ENCODE assay signal across 22 mouse cellular contexts in the genomic region with DNA sequence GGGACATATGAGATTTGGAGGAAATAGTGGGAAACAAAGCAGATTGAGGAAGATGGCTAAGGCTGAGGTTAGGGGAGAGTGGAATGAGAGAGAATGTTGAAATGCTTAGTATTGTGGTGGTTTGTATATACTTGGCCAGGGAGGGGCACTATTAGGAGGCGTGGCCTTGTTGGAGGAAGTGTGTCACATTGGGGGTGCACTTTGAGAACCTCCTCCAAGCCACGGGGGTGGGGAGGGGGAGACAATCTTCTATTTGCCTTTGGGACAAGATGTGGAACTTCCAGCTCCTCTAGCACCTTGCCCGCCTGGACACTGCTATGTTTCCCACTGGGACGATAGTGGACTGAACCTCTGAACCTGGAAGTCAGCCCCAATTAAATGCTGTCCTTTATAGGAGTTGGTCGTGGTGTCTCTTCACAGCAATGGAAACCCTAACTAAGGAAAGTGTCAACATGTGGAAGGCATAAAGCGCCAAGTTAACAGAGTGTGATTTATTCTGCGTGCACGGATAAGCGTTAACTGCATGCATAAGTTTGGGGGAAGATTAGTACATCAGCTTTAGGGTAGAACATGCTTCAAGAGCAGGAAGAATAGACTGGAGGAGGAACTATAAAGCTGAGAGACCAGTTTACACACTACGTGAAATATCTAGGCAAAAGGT. TPM values are rescaled to one million over a fixed set of nuclear protein-coding genes. Genes with fewer than 3 reads are reported as not detected.
DNase-seq lines count a peak whose midpoint lies in the region; ATAC-seq and TF ChIP-seq lines count a peak whose summit lies in the region.
"Had no signal": no experiment of that assay in that cellular context is flagged by ENCODE, and none has a peak within 500 bp of the region (broad histone marks: within the 10 kb centered on the region; RNA-seq: fewer than 3 reads in every experiment).

No protein-coding gene starts in this region.

- 75% methylated on average over 10 of the region's 10 CpGs for WGBS in intestine, embryonic 16.5 days
- WGBS in intestine, embryonic 15.5 days, result 75% methylated on average over 10 of the region's 10 CpGs
- 66% methylated on average over 10 of the region's 10 CpGs for WGBS in intestine, postnatal 0 days
- 53% methylated on average over 10 of the region's 10 CpGs for WGBS in stomach, postnatal 0 days

- peak; percentile 39 for DNase-seq in 416B (ENCODE audit: low read depth)
- peak; percentile 51 for DNase-seq in stomach, postnatal 0 days (ENCODE audit: low spot score)
- DNase-seq in right cerebral cortex, adult 2 months (ENCODE audit: low spot score in 2 of 2), result no peak
- no peak for DNase-seq in right cerebral cortex, postnatal 14 days
- DNase-seq: adrenal gland, postnatal 10 days; cerebellum, adult 11 months; cerebellum, adult 8-10 months; cerebellum, postnatal 14 days; embryo, embryonic 11 days; gastrocnemius, postnatal 10 days; heart, adult 2 months; heart, postnatal 14 days had no signal

- ATAC-seq in intestine, embryonic 16.5 days, result no peak
- no peak for ATAC-seq in intestine, embryonic 15.5 days
- ATAC-seq in intestine, postnatal 0 days, result no peak
- peak; percentile 45 for ATAC-seq in stomach, postnatal 0 days (ENCODE audit: low FRiP score, low TSS enrichment)
- ATAC-seq: forebrain, embryonic 15.5 days; hindbrain, postnatal 0 days had no signal

- no peak for TF ChIP-seq CTCF in intestine, postnatal 0 days (IDR thresholded peaks at IDR 0.05; ENCODE audit: low read depth)
- no peak for TF ChIP-seq CTCF in stomach, postnatal 0 days (IDR thresholded peaks at IDR 0.05; ENCODE audit: low read depth)

- no peak overlapping the region for H3K9ac ChIP-seq in intestine, embryonic 16.5 days (ENCODE audit: low read depth, low read length)
- H3K9ac ChIP-seq in intestine, embryonic 15.5 days, result no peak overlapping the region
- no peak overlapping the region for H3K9ac ChIP-seq in intestine, postnatal 0 days (ENCODE audit: low read depth, low read length)
- H3K9ac ChIP-seq in stomach, postnatal 0 days (ENCODE audit: low read length), result no peak overlapping the region
- H3K9ac ChIP-seq: embryonic facial prominence, embryonic 12.5 days; forebrain, embryonic 15.5 days; heart, embryonic 15.5 days; hindbrain, embryonic 13.5 days had no signal

- H3K9me3 ChIP-seq in intestine, embryonic 16.5 days (ENCODE audit: control insufficient read depth, low read length), result no peaks in the 10 kb centered on the region
- H3K9me3 ChIP-seq in intestine, embryonic 15.5 days, result no peaks in the 10 kb centered on the region
- no peaks in the 10 kb centered on the region for H3K9me3 ChIP-seq in intestine, postnatal 0 days (ENCODE audit: control insufficient read depth)
- H3K9me3 ChIP-seq in stomach, postnatal 0 days (ENCODE audit: control insufficient read depth, low read length), result no peaks in the 10 kb centered on the region
- H3K9me3 ChIP-seq: embryonic facial prominence, embryonic 12.5 days; forebrain, embryonic 15.5 days; heart, embryonic 15.5 days; hindbrain, embryonic 13.5 days had no signal

- H3K4me1 ChIP-seq in intestine, embryonic 16.5 days (ENCODE audit: control insufficient read depth, insufficient read depth, low read length), result peaks cover 7% of the 10 kb centered on the region
- H3K4me1 ChIP-seq in intestine, embryonic 15.5 days (replicated peaks), result peaks cover 4% of the 10 kb centered on the region; the same call in 1 of the 2 replicates
- 0 out of 2 replicates have a peak, but pooled peaks cover 3% of the 10 kb centered on the region for H3K4me1 ChIP-seq in intestine, postnatal 0 days (replicated peaks; ENCODE audit: control insufficient read depth, insufficient read depth, low read length)
- H3K4me1 ChIP-seq in stomach, postnatal 0 days (replicated peaks; ENCODE audit: control insufficient read depth, insufficient read depth), result no peaks in the 10 kb centered on the region
- H3K4me1 ChIP-seq: embryonic facial prominence, embryonic 12.5 days had no signal

- H3K4me3 ChIP-seq in intestine, embryonic 16.5 days (ENCODE audit: low read length), result no peak overlapping the region
- no peak overlapping the region for H3K4me3 ChIP-seq in intestine, embryonic 15.5 days (replicated peaks)
- no peak overlapping the region for H3K4me3 ChIP-seq in intestine, postnatal 0 days (ENCODE audit: low read depth, low read length)
- H3K4me3 ChIP-seq in stomach, postnatal 0 days (ENCODE audit: low read depth, low read length), result no peak overlapping the region
- H3K4me3 ChIP-seq: embryonic facial prominence, embryonic 12.5 days; forebrain, embryonic 15.5 days; heart, adult 2 months; heart, embryonic 15.5 days; hindbrain, embryonic 13.5 days had no signal

- H3K4me2 ChIP-seq in intestine, embryonic 16.5 days (ENCODE audit: low read depth, low read length), result no peak overlapping the region
- H3K4me2 ChIP-seq in intestine, embryonic 15.5 days (replicated peaks), result no peak overlapping the region
- H3K4me2 ChIP-seq in intestine, postnatal 0 days (replicated peaks; ENCODE audit: low read depth), result no peak overlapping the region
- H3K4me2 ChIP-seq in stomach, postnatal 0 days (replicated peaks; ENCODE audit: low read depth), result no peak overlapping the region
- H3K4me2 ChIP-seq: embryonic facial prominence, embryonic 12.5 days; forebrain, embryonic 15.5 days; heart, embryonic 11.5 days; heart, embryonic 15.5 days; hindbrain, embryonic 13.5 days had no signal

- no peak for TF ChIP-seq EP300 in stomach, postnatal 0 days (optimal IDR thresholded peaks at IDR 0.05)

- H3K36me3 ChIP-seq in intestine, embryonic 16.5 days (ENCODE audit: control insufficient read depth, insufficient read depth, low read length), result no peaks in the 10 kb centered on the region
- no peaks in the 10 kb centered on the region for H3K36me3 ChIP-seq in intestine, embryonic 15.5 days
- H3K36me3 ChIP-seq in intestine, postnatal 0 days (ENCODE audit: control insufficient read depth, insufficient read depth), result no peaks in the 10 kb centered on the region
- H3K36me3 ChIP-seq in stomach, postnatal 0 days (ENCODE audit: control insufficient read depth, insufficient read depth, low read length), result no peaks in the 10 kb centered on the region
- H3K36me3 ChIP-seq: embryonic facial prominence, embryonic 12.5 days; forebrain, embryonic 15.5 days; heart, embryonic 15.5 days; hindbrain, embryonic 13.5 days had no signal

- peak overlapping the region; percentile 55; the same call in 1 of the 2 replicates for H3K27ac ChIP-seq in intestine, embryonic 16.5 days (ENCODE audit: low read length)
- H3K27ac ChIP-seq in intestine, embryonic 15.5 days, result no peak overlapping the region
- 0 out of 2 replicates have a peak overlapping the region, but pooled peaks have one; percentile 57 for H3K27ac ChIP-seq in intestine, postnatal 0 days (ENCODE audit: low read depth, low read length)
- H3K27ac ChIP-seq in stomach, postnatal 0 days (replicated peaks), result peak overlapping the region; percentile 92
- H3K27ac ChIP-seq: embryonic facial prominence, embryonic 12.5 days; forebrain, embryonic 15.5 days; heart, adult 2 months; heart, embryonic 15.5 days; hindbrain, embryonic 13.5 days; hindbrain, postnatal 0 days had no signal

- no peaks in the 10 kb centered on the region for H3K27me3 ChIP-seq in intestine, embryonic 16.5 days (replicated peaks; ENCODE audit: control insufficient read depth, insufficient read depth, low read length)
- no peaks in the 10 kb centered on the region for H3K27me3 ChIP-seq in intestine, embryonic 15.5 days (replicated peaks)
- no peaks in the 10 kb centered on the region for H3K27me3 ChIP-seq in intestine, postnatal 0 days (replicated peaks; ENCODE audit: control insufficient read depth, insufficient read depth, low read length)
- H3K27me3 ChIP-seq in stomach, postnatal 0 days (ENCODE audit: control insufficient read depth, insufficient read depth, low read length), result no peaks in the 10 kb centered on the region
- H3K27me3 ChIP-seq: CH12.LX; embryonic facial prominence, embryonic 12.5 days; forebrain, embryonic 15.5 days; heart, embryonic 15.5 days; hindbrain, embryonic 13.5 days had no signal

RNA-seq across cellular contexts. Expression of gene Abcd3, which starts 3.8 kb away (rescaled TPM):
- 63.1 and 66.5 TPM in 2 replicates for polyA plus RNA-seq in intestine, embryonic 16.5 days (2015; fragmentation: Nextera tagmentation; extraction: Ambion mirVana)
- polyA plus RNA-seq in intestine, embryonic 15.5 days (2015; fragmentation: Nextera tagmentation; extraction: Ambion mirVana), result 59.4 and 61.7 TPM in 2 replicates
- 46.9 and 53.0 TPM in 2 replicates for polyA plus RNA-seq in intestine, postnatal 0 days (2015; fragmentation: Nextera tagmentation; extraction: Ambion mirVana)
- polyA plus RNA-seq in stomach, postnatal 0 days (2015; fragmentation: Nextera tagmentation; extraction: Ambion mirVana), result 115 and 118 TPM in 2 replicates

Comparison
In these comparisons a context has a peak if more than half of its experiments do, and no peak if none do; other contexts are left out.
1. DNase-seq: peak in 416B (single experiment) and stomach, postnatal 0 days (single experiment); none in right cerebral cortex, adult 2 months (0 of 2) and right cerebral cortex, postnatal 14 days (single experiment).